Comparison of ENCODE assay signal across 15 mouse cellular contexts in genomic region chr7:135758754-135759510, GRCm38 (mm10). TPM values are rescaled to one million over a fixed set of nuclear protein-coding genes. Genes with fewer than 3 reads are reported as not detected.
DNase-seq lines count a peak whose midpoint lies in the region; ATAC-seq and TF ChIP-seq lines count a peak whose summit lies in the region.
"Had no signal": no experiment of that assay in that cellular context is flagged by ENCODE, and none has a peak within 500 bp of the region (broad histone marks: within the 10 kb centered on the region; RNA-seq: fewer than 3 reads in every experiment).

No protein-coding gene starts in this region.

- H3K27me3 ChIP-seq in hindbrain, embryonic 13.5 days, result no peaks in the 10 kb centered on the region
- no peaks in the 10 kb centered on the region for H3K27me3 ChIP-seq in hindbrain, embryonic 12.5 days
- no peaks in the 10 kb centered on the region for H3K27me3 ChIP-seq in neural tube, embryonic 13.5 days
- H3K27me3 ChIP-seq: forebrain, embryonic 15.5 days; liver, embryonic 15.5 days; stomach, embryonic 15.5 days had no signal

- no peak for DNase-seq in neural tube, embryonic 10.5 days (ENCODE audit: extremely low spot score, low spot score)
- DNase-seq in left cerebral cortex, adult 2 months (ENCODE audit: extremely low spot score in 1 of 2, low spot score in 2 of 2), result no peak
- no peak for DNase-seq in layer of hippocampus, adult 18-20 months (ENCODE audit: low spot score in 2 of 2)
- DNase-seq: gastrocnemius, adult 2 months; heart, adult 18-20 months; thymus, postnatal 25 days had no signal

- peak overlapping the region; percentile 69 for H3K27ac ChIP-seq in hindbrain, embryonic 13.5 days
- H3K27ac ChIP-seq in hindbrain, embryonic 12.5 days, result no peak overlapping the region
- peak overlapping the region; percentile 81 for H3K27ac ChIP-seq in neural tube, embryonic 13.5 days (replicated peaks)
- H3K27ac ChIP-seq in macrophage, result peak overlapping the region; percentile 22
- no peak overlapping the region for H3K27ac ChIP-seq in left cerebral cortex, adult 2 months
- H3K27ac ChIP-seq: forebrain, embryonic 15.5 days; gastrocnemius, adult 2 months; liver, embryonic 15.5 days; stomach, embryonic 15.5 days had no signal

- peaks cover 20% of the 10 kb centered on the region for H3K4me1 ChIP-seq in hindbrain, embryonic 13.5 days (replicated peaks)
- H3K4me1 ChIP-seq in hindbrain, embryonic 12.5 days, result peaks cover 12% of the 10 kb centered on the region
- peaks cover 23% of the 10 kb centered on the region for H3K4me1 ChIP-seq in neural tube, embryonic 13.5 days (replicated peaks)
- H3K4me1 ChIP-seq: liver, embryonic 15.5 days; stomach, embryonic 15.5 days had no signal

- intact Hi-C loops in left cerebral cortex, adult 2 months (cut with DNase I), result no loop called here

- H3K9ac ChIP-seq in hindbrain, embryonic 13.5 days, result no peak overlapping the region
- no peak overlapping the region for H3K9ac ChIP-seq in hindbrain, embryonic 12.5 days
- H3K9ac ChIP-seq in neural tube, embryonic 13.5 days, result no peak overlapping the region
- H3K9ac ChIP-seq: forebrain, embryonic 15.5 days; liver, embryonic 15.5 days; stomach, embryonic 15.5 days had no signal

- H3K9me3 ChIP-seq in hindbrain, embryonic 13.5 days, result no peaks in the 10 kb centered on the region
- no peaks in the 10 kb centered on the region for H3K9me3 ChIP-seq in hindbrain, embryonic 12.5 days (replicated peaks)
- H3K9me3 ChIP-seq in neural tube, embryonic 13.5 days, result no peaks in the 10 kb centered on the region
- H3K9me3 ChIP-seq: forebrain, embryonic 15.5 days; liver, embryonic 15.5 days; stomach, embryonic 15.5 days had no signal

- H3K79me2 ChIP-seq in macrophage (ENCODE audit: inconsistent target), result no peaks in the 10 kb centered on the region

- no peak for TF ChIP-seq CTCF in left cerebral cortex, adult 2 months (IDR thresholded peaks at IDR 0.05)

- H3K4me2 ChIP-seq in hindbrain, embryonic 13.5 days, result no peak overlapping the region
- no peak overlapping the region for H3K4me2 ChIP-seq in hindbrain, embryonic 12.5 days (replicated peaks)
- no peak overlapping the region for H3K4me2 ChIP-seq in neural tube, embryonic 13.5 days
- H3K4me2 ChIP-seq: forebrain, embryonic 15.5 days; liver, embryonic 15.5 days; stomach, embryonic 15.5 days had no signal

- ATAC-seq in hindbrain, embryonic 13.5 days (ENCODE audit: low FRiP score), result no peak
- ATAC-seq in hindbrain, embryonic 12.5 days (ENCODE audit: low FRiP score), result no peak
- ATAC-seq in neural tube, embryonic 13.5 days (ENCODE audit: low read depth), result no peak
- ATAC-seq: forebrain, embryonic 15.5 days; inflammation-experienced regulatory T-cells, adult 6 months; Patski had no signal

- H3K36me3 ChIP-seq in hindbrain, embryonic 13.5 days, result no peaks in the 10 kb centered on the region
- H3K36me3 ChIP-seq in hindbrain, embryonic 12.5 days, result no peaks in the 10 kb centered on the region
- H3K36me3 ChIP-seq in neural tube, embryonic 13.5 days, result no peaks in the 10 kb centered on the region
- no peaks in the 10 kb centered on the region for H3K36me3 ChIP-seq in macrophage (ENCODE audit: inconsistent target)
- H3K36me3 ChIP-seq: forebrain, embryonic 15.5 days; liver, embryonic 15.5 days; stomach, embryonic 15.5 days had no signal

- no peak overlapping the region for H3K4me3 ChIP-seq in hindbrain, embryonic 13.5 days
- H3K4me3 ChIP-seq in hindbrain, embryonic 12.5 days, result no peak overlapping the region
- H3K4me3 ChIP-seq in neural tube, embryonic 13.5 days, result no peak overlapping the region
- H3K4me3 ChIP-seq in macrophage (ENCODE audit: inconsistent target), result no peak overlapping the region
- H3K4me3 ChIP-seq in left cerebral cortex, adult 2 months, result no peak overlapping the region
- H3K4me3 ChIP-seq: forebrain, embryonic 15.5 days; gastrocnemius, adult 2 months; liver, embryonic 15.5 days; stomach, embryonic 15.5 days had no signal

- 64% methylated on average over 12 of the region's 12 CpGs for WGBS in hindbrain, embryonic 13.5 days
- WGBS in hindbrain, embryonic 12.5 days, result 68% methylated on average over 12 of the region's 12 CpGs
- WGBS in neural tube, embryonic 13.5 days, result 67% methylated on average over 12 of the region's 12 CpGs
- WGBS in macrophage (ENCODE audit: missing documents), result 47% methylated on average over 12 of the region's 12 CpGs

RNA-seq across cellular contexts. Expression of gene Mki67, which starts 42.8 kb away (rescaled TPM):
- polyA plus RNA-seq in hindbrain, embryonic 13.5 days (2015; fragmentation: Nextera tagmentation; extraction: Ambion mirVana), result 8.1 and 10.2 TPM in 2 replicates
- polyA plus RNA-seq in hindbrain, embryonic 12.5 days (2016; fragmentation: Nextera tagmentation; extraction: Ambion mirVana), result 36.0 and 37.0 TPM in 2 replicates
- polyA plus RNA-seq in neural tube, embryonic 13.5 days (2015; fragmentation: Nextera tagmentation; extraction: Ambion mirVana), result 5.9 and 8.8 TPM in 2 replicates
- 100 to 1,000 TPM in 14 of 26 experiments, 10 to 100 TPM in 12; 20.5 to 572 (median 122) TPM for total RNA-seq in macrophage (2018; cell fraction: chromatin; rRNA removed)
- 100 to 1,000 TPM in 1 of 26 experiments, 10 to 100 TPM in 22, 1 to 10 TPM in 3; 8.8 to 101 (median 19.2) TPM for total RNA-seq in macrophage (2018; cell fraction: cytosol; rRNA removed)
- 100 to 1,000 TPM in 14 of 26 experiments, 10 to 100 TPM in 12; 13.1 to 253 (median 111) TPM for total RNA-seq in macrophage (2018; cell fraction: nucleus; rRNA removed)
- polyA plus RNA-seq in macrophage (2018), result 4.2 to 24.2 TPM (median 17.5 TPM) in 3 replicates
- under 1 TPM; 0.35 to 0.41 TPM for total RNA-seq in left cerebral cortex, adult 2 months (2021)
- total RNA-seq in layer of hippocampus, adult 18-20 months (2021), result under 1 TPM; 0.20 to 0.23 TPM

Comparison
In these comparisons a context has a peak if more than half of its experiments do, and no peak if none do; other contexts are left out.
1. H3K27ac ChIP-seq: peak in hindbrain, embryonic 13.5 days (single experiment), neural tube, embryonic 13.5 days (single experiment) and macrophage (single experiment); none in hindbrain, embryonic 12.5 days (single experiment) and left cerebral cortex, adult 2 months (single experiment).